Mouse (Mus musculus): ENCODE results near the gene Miga2.

Miga2 gene

DNA sequence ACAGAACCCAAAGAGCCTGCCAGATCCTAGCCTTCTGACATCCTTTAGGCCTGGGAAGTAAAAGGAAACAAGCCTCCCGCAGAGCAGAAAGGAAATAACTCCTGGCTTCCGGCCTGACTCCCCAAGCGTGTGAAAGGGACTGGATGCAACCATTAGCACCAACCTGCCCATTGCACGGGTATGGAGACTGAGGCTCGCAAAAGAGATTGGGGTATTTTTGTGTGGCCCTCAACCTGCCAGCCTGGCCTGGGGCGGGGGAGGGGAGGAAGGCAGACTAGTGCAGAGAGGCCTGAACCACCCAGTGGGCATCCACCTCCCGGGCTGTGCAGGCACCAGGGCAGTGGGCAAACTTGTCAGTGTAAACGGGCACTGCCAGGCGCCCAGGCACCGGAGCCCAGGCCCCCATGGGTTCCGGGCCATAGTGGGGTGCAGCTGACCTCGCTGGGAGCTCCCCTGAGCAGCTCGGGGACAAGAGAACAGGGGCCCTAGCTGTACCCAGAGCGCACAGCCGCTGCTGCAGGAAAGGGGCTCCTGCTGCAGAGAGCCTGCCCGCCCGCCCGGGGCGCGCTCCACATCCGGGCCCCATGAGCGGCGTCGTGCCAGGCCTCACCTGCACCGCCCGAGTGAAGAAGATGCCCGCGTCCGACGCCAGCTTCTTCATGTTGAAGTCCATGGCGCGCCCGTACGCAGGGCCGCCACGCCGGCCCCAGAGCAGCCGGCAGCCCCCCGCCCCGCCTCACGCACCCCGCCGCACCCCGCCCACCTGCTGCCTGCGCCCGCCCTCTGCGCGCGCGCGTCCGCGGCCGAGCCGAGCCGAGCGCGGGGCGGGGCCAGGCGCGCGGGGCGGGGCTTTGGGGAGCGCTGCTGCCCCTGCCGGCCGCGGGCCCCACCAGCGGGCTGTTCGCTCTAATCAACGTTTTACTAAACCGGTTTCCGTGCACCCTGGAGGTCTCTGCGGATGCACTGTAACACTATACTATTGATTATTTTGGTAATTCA lies 5.2 kb upstream of the Miga2 start, which contains the start of gene Sh3glb2:
TSS of gene Sh3glb2 (minus strand) at position 805 of the 999 bp plus-strand sequence.
- peak; percentile 78 for DNase-seq (ENCODE audit: low spot score)

DNA sequence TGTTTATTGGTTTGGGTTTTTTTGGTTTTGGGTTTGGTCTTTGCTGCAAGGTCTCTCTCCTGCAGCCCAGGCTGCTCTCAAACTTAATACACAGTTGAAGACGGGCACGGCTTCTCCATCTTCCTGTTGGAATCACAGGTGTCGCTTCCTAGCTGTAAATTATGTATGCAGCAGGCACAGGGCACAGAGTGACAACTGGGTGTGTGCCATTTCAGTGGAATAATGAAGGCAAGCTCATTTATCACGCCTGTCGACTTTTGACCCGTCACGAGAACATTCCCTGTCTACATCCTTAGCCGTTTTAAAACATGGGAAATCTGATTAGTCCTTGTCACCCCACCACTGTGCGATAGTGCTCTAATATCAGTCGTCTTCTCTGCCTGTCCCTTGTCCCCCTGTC lies 3.4 kb upstream of the Miga2 start:
- DNase-seq (ENCODE audit: low spot score) = no peak

DNA sequence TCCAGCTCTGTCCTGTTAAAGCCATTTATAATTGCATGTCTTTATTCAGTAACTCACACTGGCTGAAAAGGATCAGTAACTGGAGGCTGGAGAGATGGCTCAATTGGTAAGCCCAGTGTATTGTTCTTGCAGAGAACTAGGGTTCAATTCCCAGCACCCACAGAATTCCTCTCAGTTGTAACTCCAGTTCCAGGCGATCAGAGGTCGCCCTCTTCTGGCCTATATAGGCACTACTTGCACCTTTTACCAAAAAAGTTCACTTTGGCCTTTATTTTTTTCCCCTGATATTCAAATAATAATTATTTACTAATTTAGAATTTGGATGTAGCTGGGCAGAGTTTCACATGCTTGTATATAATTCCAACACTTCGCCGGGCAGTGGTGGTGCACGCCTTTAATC lies 1.2 kb upstream of the Miga2 start:
- DNase-seq (ENCODE audit: low spot score) = no peak

DNA sequence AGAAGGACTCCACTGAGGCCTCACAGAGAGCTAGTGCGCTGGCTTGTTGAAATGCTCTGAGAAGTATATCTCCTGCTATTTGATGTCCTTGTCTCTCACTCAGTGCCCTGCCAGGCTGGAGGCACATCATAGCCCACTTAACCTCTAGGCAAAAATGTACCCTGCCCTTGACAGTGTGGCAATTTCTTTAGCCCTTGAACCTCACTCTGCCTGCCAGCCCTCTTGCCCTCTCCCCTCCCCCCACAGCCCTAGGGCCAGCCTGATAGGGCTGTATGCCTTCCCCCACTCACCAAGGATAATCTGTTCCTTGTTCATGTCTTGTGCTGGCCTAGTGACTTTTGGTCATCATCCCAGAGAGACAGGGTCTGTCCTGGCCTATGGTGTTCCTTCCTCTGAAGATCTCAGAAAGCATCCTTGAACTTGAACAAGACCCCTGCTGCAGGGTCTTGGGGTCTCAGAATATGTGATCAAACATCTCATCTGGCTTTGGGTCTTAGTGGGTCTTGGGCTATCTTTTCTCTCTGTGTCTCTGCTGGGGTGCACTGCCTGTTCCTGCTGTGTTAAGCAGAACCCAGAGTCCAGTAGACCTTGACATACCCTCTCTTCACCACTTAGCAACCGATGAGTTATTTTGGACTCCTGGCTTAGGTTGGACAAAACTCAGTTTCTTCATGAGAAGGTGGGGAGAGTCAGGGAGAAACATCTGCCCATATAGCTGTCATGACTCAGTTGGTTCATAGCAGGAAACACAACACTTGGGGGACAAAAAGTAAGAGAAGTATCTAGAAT lies 1.4 kb downstream of the Miga2 start:
- no peak for DNase-seq (ENCODE audit: low spot score)

DNA sequence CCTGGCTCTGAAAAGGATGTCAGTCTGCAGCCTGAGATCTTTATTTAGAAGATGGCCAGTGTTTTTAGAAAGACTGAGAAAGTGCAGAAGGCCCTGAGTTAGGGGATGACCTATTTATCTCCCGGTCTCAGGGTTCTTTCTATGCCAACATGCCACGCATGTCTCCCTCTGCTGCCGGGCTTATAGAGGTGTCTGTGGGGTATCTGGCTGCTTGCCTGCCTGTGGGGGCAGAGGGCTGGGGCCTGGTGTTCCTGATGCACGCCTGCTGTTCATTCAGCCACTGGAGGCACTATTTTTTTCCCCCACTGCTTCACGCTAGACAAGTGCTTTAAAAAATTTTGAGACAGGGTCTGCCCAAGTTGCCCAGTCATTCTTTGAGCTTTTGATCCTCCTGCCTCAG lies 2.2 kb downstream of the Miga2 start:
- DNase-seq (ENCODE audit: low spot score) = no peak

DNA sequence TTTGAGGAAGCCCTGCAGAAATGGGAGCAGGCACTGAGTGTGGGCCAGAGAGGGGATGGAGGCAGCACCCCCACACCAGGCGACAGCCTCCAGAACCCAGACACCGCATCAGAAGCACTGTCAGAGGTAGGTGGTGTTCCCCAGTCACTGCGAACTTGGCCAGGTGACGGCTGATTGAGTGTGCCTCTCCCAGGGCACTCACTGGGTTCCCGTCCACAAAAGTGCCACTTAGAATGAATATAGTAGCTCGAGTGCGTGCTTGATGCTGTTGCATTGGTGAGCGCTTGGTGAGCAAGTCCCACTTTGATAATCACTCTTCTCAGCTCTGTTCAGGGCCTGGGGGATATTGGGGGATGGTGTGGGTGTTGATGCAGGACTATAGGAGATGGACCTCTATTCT lies 7.5 kb downstream of the Miga2 start:
- no peak for DNase-seq (ENCODE audit: low spot score)

DNA sequence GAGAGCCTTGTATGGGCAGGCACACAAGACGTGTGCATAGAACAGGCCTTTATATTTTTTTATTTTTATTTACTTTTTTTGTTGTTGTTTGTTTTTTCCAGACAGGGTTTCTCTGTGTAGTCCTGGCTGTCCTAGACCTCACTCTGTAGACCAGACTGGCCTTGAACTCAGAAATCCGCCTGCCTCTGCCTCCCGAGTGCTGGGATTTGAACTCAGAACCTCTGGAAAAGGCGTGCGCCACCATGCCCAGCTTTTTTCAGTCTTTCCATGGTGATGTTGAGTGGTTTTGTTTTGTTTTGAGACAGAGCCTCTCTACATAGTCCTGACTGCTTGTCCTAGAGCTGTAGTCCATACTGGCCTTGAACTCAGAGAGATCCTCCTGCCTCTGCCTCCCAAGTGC lies 8.7 kb downstream of the Miga2 start:
- DNase-seq (ENCODE audit: low spot score) = no peak

DNA sequence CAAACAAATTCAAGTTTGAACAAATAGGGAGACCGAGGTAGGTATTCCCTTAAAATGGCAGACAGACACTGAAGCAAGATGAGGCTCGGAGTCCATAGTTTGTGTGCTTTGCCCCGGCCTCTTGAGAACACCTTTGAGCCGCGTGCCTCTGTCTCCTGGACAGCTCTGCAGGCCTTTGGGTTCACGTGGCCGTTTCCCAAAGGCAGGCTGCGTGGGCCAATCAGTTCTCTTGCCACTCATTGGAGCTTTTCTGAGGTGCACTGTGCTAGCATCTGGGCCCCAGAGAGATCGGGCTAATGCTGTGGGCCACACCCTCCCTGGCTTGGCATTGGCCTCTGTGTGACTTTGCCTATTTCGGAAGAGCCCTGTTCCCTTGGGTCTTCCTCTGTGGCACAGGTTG lies 11.9 kb downstream of the Miga2 start:
- DNase-seq (ENCODE audit: low spot score) = no peak

DNA sequence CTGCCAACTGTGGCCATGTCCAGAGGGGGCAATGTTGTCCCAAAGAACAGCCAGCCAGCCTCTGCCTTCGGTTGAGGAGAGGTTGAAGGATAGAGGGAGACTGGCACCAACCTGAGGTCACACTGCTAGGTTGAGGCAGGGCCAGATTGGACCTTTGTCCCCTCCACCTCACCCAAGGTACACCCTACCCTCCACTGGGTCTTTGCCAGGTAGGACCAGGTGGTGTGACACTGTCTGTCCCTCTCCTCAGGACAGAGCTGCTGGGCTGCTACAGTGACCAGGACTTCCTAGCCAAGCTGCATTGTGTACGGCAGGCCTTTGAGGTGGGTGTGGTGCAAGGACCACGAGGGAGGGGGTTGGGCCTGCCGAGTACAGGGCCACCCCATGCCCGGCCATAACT lies 13.7 kb downstream of the Miga2 start:
- no peak for DNase-seq (ENCODE audit: low spot score)

DNA sequence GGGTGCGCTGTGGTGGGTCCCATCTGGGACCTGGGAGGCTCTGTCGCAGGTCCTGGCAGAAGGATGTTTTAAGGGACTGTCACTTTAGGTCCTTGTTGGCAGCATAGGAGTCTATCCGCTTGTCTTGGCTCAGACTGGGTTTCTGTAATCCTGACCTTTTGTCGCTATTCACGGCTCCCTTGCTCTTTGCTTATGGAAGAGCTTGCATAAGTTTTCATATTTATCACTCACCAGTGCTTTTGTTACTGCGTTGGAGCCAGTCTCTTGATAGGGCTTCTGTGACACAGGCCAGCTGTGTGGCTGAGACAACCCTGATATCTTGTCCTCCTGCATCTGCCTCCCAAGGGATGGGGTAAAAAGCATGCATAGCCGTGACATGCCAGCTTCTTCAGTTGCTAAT lies 15.3 kb downstream of the Miga2 start:
- DNase-seq (ENCODE audit: low spot score) = no peak

DNA sequence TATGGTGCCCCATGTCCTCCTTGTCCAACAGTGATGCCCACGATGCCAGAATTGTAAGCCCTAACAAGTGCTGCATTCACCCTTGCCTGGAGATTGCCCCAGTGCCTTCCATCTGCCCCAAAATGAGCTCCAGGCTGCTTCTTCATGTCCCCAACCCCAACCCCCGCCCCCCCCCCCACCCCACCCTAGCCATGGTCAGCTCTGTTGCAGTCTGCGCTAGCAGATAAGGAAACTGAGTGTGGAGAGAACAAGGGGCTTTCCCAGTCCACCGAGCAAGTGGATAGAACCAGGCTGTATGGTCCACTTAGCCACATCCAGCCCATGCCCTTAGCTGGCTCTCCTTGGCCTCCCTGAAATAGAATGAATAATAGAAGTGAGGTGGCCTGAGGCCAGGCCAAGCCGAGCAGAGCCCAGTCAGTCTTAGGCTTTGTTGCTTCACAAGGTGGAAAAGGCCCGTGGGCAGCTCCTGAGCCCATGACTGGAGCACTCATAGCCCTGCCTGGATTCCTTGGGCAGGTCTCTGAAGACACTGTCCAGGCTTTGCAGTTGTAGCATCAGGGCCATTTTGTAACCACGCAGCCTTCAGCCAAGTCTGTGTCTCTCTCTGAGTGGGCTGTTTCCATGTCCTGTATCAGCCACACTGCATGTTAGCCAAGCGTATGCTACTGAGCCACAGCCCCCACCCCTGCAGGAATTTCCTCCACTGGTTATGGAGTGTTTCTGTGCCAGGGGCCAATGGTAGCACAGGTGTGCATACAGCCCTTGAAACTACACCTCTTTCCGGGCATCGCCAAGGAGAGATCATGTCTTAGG lies 16.7 kb downstream of the Miga2 start:
- no peak for DNase-seq (ENCODE audit: low spot score)

DNA sequence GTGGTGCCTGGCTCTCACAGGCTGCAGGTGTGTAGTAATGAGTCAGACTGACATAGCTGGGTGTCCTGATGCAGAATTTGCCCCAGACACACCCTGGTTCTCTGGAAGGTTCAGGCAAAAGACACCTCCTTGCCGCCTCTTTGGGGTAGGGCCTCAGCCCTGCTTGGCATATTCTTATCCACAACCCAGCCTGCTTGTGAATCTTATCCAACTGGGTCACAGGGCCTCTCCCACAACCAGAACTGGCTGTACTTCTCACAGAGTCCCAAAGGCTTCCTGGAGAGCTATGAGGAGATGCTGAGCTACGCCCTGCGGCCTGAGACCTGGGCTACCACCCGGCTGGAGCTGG lies 17.3 kb downstream of the Miga2 start:
- DNase-seq (ENCODE audit: low spot score) = no peak

DNA sequence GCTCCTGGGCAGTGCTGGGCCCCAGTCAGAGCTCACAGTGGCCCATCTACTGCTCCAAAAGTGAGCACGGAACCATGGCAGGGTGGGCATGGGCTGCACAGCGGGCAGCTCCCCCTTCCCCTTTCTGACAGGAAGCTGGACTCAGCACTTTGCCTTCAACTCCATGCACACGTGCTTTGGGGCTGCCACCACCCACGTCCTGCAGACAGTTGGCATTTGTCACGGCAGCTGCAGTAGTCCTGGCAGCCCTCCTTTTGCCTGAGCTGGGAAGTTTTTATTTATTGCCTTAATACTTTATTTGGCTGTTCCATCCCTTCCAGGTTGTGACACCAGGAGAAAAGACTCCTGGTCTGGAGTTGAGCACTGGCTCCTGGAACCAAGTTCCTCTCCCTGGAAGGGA lies 20.8 kb downstream of the Miga2 start:
- no peak for DNase-seq (ENCODE audit: low spot score)

DNA sequence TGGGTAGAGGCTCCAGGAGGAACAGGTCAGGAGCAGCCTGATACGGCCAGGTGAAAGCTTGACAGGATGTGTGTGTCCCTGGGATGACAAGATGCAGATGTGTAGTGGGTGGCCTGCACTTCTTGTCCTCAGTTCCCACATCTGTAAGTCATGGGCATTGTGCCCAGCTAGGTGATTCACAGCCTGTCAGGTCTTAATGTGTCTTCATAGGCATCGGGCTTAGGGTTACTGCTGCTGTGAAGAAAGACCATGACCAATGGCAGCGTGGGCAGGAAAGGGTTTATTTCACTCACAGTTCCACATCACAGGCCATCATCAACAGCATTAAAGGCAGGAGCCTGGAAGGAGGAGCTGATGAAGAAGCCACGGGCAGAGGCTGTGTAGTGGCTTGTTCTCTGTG lies 21.6 kb downstream of the Miga2 start:
- no peak for DNase-seq (ENCODE audit: low spot score)

DNA sequence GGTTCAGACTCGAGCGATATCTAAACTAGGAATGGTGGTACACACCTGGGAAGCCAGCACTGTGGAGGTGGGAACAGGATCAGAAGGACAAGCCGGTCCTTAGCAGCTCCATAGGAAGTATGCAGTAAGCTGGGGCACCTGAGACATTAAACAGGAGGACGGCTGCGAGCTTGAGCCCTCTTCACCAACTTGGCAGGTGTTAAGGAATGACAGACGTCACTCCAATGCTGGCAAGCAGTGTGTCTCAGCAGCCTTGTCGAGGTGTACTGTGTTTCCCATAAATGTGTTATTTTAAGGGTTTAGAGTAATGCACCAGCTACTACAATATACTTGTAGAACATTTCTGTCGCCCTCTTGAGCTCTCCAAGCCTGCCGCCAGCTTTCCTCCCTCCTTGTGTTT lies 22.9 kb downstream of the Miga2 start:
- DNase-seq (ENCODE audit: low spot score) = no peak

DNA sequence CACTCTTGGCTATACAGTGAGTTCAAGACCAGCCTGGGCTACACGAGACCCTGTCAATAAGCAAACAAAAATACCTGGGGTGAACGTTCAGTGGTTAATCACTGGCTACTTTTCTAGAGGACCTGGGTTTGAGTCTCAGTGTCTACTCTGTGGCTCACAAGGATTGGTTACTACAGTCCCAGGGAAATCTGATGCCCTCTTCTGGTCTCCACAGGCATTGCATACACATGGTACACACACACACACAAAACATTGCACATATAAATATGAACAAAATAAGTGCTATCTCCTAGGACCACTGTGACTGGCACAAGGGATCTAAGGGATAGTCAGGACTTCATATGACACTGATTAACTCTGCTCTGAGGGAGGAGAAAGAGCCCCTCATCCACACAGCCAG lies 25.0 kb downstream of the Miga2 start:
- no peak for DNase-seq (ENCODE audit: low spot score)

DNA sequence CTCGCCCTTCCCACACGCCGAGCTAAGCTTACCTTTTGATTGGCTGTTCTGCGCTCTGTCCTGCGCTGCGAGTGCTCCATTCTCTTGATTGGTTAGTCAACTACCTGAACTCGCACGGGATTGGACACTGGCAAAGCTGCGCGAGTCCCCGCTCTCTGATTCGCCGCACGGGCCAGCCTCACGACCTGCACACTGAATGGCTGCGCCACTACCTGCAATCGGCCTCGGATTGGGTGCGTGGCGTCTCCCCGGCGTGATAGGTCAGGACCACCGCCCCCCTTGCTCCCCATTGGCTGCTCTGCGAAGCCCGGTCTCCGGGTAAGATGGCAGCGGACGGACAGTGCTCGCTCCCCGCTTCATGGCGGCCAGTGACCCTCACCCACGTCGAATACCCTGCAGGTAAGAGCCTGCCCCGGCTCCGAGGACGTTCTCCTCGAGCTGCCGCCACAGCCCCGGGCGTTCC lies 28.1 kb downstream of the Miga2 start, which contains the start of gene Dolpp1:
TSS of gene Dolpp1 (plus strand) at position 141 of the 463 bp plus-strand sequence.
- peak; percentile 93 for DNase-seq (ENCODE audit: low spot score)

DNA sequence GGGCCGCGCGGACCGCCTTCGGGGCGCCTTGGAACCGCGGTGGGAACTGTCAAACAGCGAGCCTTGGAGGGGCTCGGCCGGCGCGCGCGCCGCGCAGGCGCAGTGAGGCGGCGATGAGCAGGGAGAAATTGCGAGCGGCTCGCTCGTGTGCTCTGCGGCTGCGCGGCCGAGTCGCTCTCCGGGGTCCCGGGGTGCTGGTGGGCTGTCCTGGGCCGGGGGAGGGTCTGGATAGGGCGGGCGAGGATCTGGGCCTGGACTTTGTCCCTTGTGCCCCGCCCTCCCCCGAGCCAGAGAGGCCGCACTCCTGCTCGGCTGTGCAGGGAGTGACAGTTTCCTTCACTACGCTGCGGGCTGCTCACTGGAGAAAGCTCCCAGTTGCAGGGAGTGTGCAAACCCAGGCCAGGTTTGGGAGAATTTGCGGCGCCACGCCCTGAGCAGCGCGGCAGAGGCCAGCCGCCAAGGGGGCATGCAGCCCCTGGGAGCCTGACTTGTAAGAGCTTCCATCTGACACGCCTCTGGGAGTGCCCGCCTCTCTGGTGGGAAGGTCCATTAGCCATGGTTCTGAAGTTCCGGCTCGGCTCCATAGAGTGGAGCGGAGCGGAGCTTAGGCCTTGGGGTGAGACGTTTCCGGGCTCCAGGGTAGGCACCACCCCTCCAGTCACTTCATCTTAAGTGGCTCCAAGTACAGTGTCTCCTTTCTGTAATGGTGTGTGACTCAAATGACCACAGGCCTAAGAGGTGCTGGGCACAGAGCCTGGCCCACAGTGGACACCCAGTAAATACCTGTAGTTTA lies 28.7 kb downstream of the Miga2 start:
- DNase-seq (ENCODE audit: low spot score) = peak; percentile 51

DNA sequence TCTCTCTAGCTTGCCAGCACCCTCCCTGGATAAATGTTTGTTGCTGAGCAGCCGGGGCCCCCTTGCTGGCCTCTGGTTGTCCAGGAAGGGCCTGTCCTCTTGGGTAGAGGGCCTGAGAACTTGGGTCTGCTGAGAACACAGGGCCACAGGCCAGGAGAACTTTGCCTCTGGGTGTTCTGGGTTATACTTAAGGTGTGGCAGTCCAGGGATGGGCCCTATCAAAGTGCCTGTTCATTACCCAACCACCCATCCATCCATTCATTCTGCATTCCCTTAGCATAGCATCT lies 29.3 kb downstream of the Miga2 start:
- no peak for DNase-seq (ENCODE audit: low spot score)

DNA sequence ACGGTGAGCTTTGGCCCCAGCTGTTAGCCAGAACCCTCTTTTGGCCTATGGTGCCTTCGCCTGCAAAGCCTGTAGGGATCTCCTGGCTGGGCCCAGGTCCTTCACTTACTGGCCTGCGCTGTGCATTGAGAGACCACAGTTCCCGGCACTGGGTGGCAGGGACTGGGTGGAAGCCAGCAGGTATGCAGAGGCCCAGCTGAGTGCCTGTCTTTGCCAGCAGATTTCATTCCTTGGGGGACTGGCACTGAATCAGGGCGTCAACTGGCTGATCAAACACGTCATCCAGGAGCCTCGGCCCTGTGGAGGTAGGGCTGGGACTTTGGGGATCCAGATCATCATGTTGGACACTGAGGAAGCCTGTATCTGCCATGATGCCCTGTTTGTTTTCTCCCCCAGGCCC lies 31.7 kb downstream of the Miga2 start:
- DNase-seq (ENCODE audit: low spot score) = no peak

DNA sequence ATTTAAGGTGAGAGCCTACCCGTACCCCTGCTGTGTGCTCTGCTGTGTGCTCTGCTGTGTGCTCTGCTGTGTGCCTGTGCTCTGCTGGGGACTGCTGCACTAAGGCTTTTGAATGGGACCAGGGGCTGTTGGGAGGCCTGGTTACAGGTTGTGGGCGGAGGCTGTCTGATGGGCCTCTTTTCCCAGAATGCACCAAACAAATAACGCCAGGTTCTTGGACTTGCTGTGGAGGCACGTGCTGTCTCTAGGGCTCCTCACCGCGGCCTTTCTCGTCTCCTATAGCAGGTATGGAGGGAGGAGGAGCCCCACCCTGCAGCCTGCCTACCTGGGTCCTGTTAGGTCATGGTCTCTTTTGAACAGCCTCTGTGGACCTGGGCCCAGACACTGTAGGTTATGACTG lies 32.2 kb downstream of the Miga2 start:
- DNase-seq (ENCODE audit: low spot score) = no peak
